Mouse (Mus musculus) fibroblast of lung, adult 2 months (primary cell): ENCODE results near the gene Lbx2.

Experiments used
- DNase-seq: peaks from one replicate; pipeline ENCODE4 v3.0.0-alpha.2; 2011; ENCODE audit warnings: low read depth

The Lbx2 gene

GRCm38 (mm10) chr6:83070311-83071219, 15.6 kb upstream of the Lbx2 start:
- DNase-seq = no peak

- DNase-seq = no peak
Observed at GRCm38 (mm10) chr6:83071220-83071619, 14.9 kb upstream of the Lbx2 start.

GRCm38 (mm10) chr6:83074979-83075378, 11.2 kb upstream of the Lbx2 start:
- DNase-seq = no peak

- DNase-seq = peak; percentile 15
Observed at GRCm38 (mm10) chr6:83077630-83078323, 8.4 kb upstream of the Lbx2 start, which contains the start of gene Pcgf1. Gene Pcgf1, plus strand, starts transcription at chr6:83077869.

- DNase-seq = peak; percentile 89
Observed at GRCm38 (mm10) chr6:83078324-83078858, 7.8 kb upstream of the Lbx2 start.

- no peak for DNase-seq
Observed at GRCm38 (mm10) chr6:83080210-83080609, 6.0 kb upstream of the Lbx2 start.

GRCm38 (mm10) chr6:83083497-83083896, 2.7 kb upstream of the Lbx2 start:
- DNase-seq = no peak

GRCm38 (mm10) chr6:83084477-83084876, 1.7 kb upstream of the Lbx2 start:
- DNase-seq = no peak

- no peak for DNase-seq
Observed at GRCm38 (mm10) chr6:83087205-83087925, 1.2 kb downstream of the Lbx2 start.

- DNase-seq = no peak
Observed at GRCm38 (mm10) chr6:83087926-83088260, 1.7 kb downstream of the Lbx2 start.

GRCm38 (mm10) chr6:83092416-83093127, 6.4 kb downstream of the Lbx2 start:
- no peak for DNase-seq

- DNase-seq = no peak
Observed at GRCm38 (mm10) chr6:83095968-83096367, 9.8 kb downstream of the Lbx2 start.

GRCm38 (mm10) chr6:83098411-83098810, 12.2 kb downstream of the Lbx2 start:
- DNase-seq = no peak

- peak; percentile 76 for DNase-seq
Observed at GRCm38 (mm10) chr6:83101316-83101687, 15.1 kb downstream of the Lbx2 start, which contains the start of the genes Ccdc142 and Gm42688. Gene Ccdc142, plus strand, starts transcription at chr6:83101601. Gene Gm42688, plus strand, starts transcription at chr6:83101617.

- DNase-seq = no peak
Observed at GRCm38 (mm10) chr6:83101688-83102556, 15.8 kb downstream of the Lbx2 start.

GRCm38 (mm10) chr6:83103130-83103650, 17.0 kb downstream of the Lbx2 start:
- no peak for DNase-seq

GRCm38 (mm10) chr6:83104158-83104557, 18.0 kb downstream of the Lbx2 start:
- DNase-seq = no peak

- no peak for DNase-seq
Observed at GRCm38 (mm10) chr6:83107566-83108400, 21.6 kb downstream of the Lbx2 start.
